Mouse (Mus musculus) gastrocnemius, adult 8-10 months (tissue): ENCODE measurements around the gene Cant1. TPM values are rescaled to one million over a fixed set of nuclear protein-coding genes. Genes with fewer than 3 reads are reported as not detected.

ENCODE experiments used
- DNase-seq, 2 experiments: peaks; one replicate each; pipeline ENCODE4 v3.0.0; 2022; ENCODE audit warnings: low spot score in 2 of 2
- total RNA-seq, 4 experiments: library from RNA; stranded (reverse); gene quantifications; 2 replicates each; pipeline ENCODE4 v1.2.4; 2022

Gene Cant1
- total RNA-seq, 4 experiments from 2014 or later, result 9.6 to 11.8 (median 11.0) TPM

- no peak for DNase-seq
Measured at GRCm38 (mm10) chr11:118374506-118374905, 44.4 kb downstream of the Cant1 start.

GRCm38 (mm10) chr11:118372641-118373040, 46.2 kb downstream of the Cant1 start:
- DNase-seq, result no peak

- DNase-seq, result no peak
Measured at GRCm38 (mm10) chr11:118371876-118372275, 47.0 kb downstream of the Cant1 start.

- DNase-seq, result no peak
Measured at GRCm38 (mm10) chr11:118369657-118370056, 49.2 kb downstream of the Cant1 start.

GRCm38 (mm10) chr11:118369251-118369650, 49.6 kb downstream of the Cant1 start:
- no peak for DNase-seq

GRCm38 (mm10) chr11:118368330-118368729, 50.6 kb downstream of the Cant1 start:
- no peak for DNase-seq

- no peak for DNase-seq
Measured at GRCm38 (mm10) chr11:118366559-118366958, 52.3 kb downstream of the Cant1 start.

- DNase-seq, result peak in 1 of 2 experiments; percentile 45
Measured at GRCm38 (mm10) chr11:118366108-118366507, 52.8 kb downstream of the Cant1 start.

- peak in 1 of 2 experiments; percentile 70 for DNase-seq
Measured at GRCm38 (mm10) chr11:118365171-118365570, 53.7 kb downstream of the Cant1 start.

- no peak for DNase-seq
Measured at GRCm38 (mm10) chr11:118364021-118364420, 54.9 kb downstream of the Cant1 start.

GRCm38 (mm10) chr11:118362971-118363518, 55.8 kb downstream of the Cant1 start:
- DNase-seq, result peak; percentile 62 to 72

- no peak for DNase-seq
Measured at GRCm38 (mm10) chr11:118362501-118362900, 56.4 kb downstream of the Cant1 start.

- DNase-seq, result no peak
Measured at GRCm38 (mm10) chr11:118360907-118361341, 58.0 kb downstream of the Cant1 start.

GRCm38 (mm10) chr11:118360491-118360890, 58.4 kb downstream of the Cant1 start:
- DNase-seq, result no peak

Other genes with a start within 250 kb of the Cant1 start
- gene Cyth1, start 170.5 kb downstream of the Cant1 start, total RNA-seq, result 10 to 100 TPM; 26.6 to 38.4 (median 30.2) TPM
- 10 to 100 TPM; 13.1 to 16.7 (median 14.8) TPM for gene Usp36, start 128.8 kb downstream of the Cant1 start, total RNA-seq
- gene Cep295nl, start 76.6 kb downstream of the Cant1 start, total RNA-seq, result 1 to 10 TPM in 1 of 4 experiments, under 1 TPM in 3; 0.41 to 1.0 (median 0.94) TPM
- gene Timp2, start 63.3 kb downstream of the Cant1 start, total RNA-seq, result 10 to 100 TPM; 41.0 to 82.5 (median 52.4) TPM
- 10 to 100 TPM; 12.3 to 16.0 (median 14.3) TPM for gene Lgals3bp, start 17.0 kb downstream of the Cant1 start, total RNA-seq
- gene C1qtnf1, start 9.1 kb upstream of the Cant1 start, total RNA-seq, result 1 to 10 TPM; 4.0 to 8.9 (median 6.3) TPM
- gene Engase, start 57.7 kb upstream of the Cant1 start, total RNA-seq, result 1 to 10 TPM; 4.3 to 6.8 (median 4.5) TPM